Mouse (Mus musculus) testis, adult 2 months (tissue): ENCODE data around the gene Olfr49.

Experiments
- CTCF ChIP-seq: fragments of 200-500 bp; IDR thresholded peaks from 2 replicates; pipeline ENCODE4 v1.5.1; 2012; ENCODE audit warnings: low read depth, mild to moderate bottlenecking, inconsistent platforms, low read length, moderate library complexity; ENCODE audit not compliant: control insufficient read depth, insufficient read depth, insufficient replicate concordance
- POLR2A ChIP-seq: fragments of 200-500 bp; IDR thresholded peaks from 2 replicates; pipeline ENCODE4 v1.6.1; 2012; ENCODE audit warnings: low read depth, mild to moderate bottlenecking, inconsistent platforms, low read length, moderate library complexity; ENCODE audit not compliant: control insufficient read depth

GRCm38 (mm10) chr14:54332176-54333074, 47.7 kb upstream of the Olfr49 start:
- TF ChIP-seq POLR2A (no peak), CTCF (no peak)
